Mouse (Mus musculus): Measurements from ENCODE around the gene Snx9.

Snx9 gene

DNA sequence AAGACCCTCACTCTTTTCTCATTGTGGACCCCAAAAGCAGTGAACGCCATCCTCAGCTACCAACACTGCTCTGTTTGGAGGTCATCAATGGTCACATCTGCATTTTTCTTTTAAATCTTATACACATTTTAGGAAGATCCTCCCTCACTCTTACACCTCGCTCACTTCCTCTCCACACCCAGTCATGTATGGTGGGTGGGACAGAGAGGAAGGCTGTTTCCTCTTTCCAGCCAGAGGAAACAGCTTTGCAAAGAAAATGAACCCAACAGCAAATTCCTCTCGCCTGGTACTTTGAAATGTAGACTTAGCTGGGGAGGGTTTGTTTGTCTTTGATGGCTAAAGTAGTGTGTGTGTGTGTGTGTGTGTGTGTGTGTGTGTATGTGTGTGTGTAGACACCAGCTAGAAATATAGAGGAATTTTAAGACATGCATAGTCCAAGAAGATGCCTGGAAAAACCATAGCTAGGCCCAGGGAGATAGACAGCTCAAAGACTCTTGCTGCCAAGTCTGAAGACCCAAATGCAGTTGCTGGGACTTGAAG is 33.2 kb upstream of the Snx9 start:
- DNase-seq: no peak

DNA sequence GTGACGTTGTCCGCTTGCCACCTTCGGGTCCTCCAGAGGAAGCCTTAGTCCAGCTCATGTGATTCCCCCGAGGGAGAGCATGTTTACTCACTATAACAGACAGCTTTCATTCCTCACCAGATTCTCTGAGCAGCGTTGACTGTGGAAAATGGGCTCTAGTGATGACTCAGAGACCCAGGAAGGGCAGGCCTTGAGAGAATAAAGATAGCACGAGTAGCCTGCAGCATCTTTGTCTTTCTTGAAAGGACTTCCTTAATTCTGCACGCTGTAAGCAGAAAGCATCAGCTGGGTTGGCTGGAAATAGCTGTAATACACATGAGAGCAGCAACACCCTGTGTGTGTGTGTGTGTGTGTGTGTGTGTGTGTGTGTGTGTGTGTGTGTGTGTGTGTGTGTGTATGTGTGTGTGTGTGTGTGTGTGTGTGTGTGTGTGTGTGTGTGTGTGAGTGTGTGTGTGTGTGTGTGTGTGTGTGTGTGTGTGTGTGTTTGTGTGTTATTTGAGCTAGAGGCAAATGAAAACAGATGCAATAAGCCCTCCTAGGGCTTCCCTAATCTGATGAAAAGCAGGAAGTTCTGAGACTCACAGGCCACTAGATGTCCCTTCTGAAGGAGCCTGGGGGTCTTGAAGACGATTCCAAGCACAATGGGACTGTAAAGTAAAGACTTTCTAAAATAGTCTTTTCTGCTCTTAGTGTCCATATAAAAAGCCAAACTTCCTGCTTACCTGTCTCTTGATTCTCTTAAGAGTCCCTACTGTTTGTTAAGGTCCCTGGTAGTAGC is 27.1 kb upstream of the Snx9 start:
- no peak for DNase-seq

DNA sequence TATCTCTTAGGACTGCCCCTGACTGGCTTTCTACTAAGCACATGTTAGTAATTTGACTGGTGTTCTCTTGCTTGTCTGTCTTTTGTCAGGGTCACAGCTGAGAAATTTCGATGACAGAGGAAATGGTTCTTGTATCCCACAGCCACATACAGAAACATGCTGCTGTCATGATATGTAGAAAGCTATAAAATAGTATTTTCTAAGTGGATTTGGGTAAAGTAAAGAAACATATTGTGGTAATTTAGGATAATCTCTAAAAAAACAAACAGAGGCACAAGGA is 26.5 kb upstream of the Snx9 start:
- no peak for DNase-seq

DNA sequence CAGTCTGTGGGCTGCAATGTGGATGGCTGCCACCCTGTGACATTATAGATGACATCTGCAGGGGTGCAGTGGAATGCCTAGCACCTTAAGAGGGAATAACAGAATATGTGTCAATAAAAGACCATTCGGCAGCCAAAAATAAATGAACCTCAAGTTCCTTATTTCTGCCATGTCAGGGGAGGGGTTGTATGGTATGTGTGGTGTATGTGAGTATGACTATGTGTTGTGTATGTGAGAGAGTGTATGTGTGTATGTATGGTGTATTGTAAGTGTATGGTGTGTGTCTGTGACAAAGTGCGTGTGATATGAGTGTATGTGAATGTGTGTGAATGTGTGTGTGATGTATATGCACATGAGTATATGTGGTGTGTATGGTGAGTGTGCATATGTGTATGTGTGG is 23.3 kb upstream of the Snx9 start:
- no peak for DNase-seq

- DNase-seq: no peak
Measured at GRCm38 (mm10) chr17:5819105-5819504, 22.0 kb upstream of the Snx9 start.

DNA sequence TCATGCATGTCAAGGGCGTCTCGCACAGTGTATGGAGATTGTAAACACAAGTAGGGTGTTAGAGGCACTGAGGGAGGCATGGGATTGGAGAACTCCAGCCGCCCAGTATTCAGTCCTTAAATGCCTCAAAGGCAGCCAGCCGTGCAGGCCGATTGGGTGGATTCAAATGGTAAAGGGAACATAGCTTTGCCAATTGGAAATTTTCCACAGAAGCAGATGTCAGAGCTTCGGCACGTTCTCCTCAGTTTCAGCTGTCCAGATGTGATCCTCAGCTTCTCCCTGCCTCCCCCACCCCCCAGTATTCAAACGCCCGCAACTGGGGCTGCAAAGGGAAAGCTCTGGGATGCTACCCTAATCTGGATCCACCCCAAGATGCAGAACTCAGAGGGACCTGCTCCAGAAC is 21.3 kb upstream of the Snx9 start:
- no peak for DNase-seq

DNA sequence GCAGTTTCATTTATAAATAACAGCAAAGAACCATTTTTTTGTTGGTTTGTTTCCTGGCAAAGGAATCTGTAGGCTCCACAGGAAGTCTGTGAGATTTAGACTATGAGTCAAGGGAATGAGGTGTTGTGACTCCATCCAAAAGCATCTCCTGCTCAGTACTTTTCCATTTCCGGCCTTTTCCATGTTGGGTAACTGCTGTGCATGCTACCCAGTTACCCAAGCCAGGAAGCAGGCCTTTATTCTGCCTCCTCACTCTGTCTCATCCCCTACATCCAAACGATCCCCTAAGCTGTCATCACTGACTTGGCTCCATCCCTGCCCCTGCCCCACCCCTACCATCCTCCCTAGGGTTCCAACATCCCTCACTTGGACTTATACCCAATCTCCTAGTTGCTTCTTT is 18.6 kb upstream of the Snx9 start:
- no peak for DNase-seq

DNA sequence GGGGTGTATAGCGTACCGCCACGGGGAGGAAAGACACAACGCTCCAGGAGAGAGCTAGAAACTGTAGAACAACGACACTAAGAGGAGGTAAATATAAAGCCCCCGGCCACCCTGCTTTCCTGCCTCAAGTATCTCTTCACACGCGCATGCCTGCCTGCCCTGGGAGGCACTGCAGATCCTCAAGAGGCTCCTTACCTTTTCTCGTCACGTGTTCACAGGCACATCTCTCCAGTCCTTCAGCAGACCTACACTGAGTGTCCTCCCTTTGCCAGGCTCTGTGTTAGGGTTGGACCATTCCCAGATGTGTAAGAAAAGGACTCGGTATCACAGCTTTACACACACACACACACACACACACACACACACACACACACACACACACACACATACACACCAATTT is 18.1 kb upstream of the Snx9 start:
- no peak for DNase-seq

- DNase-seq: no peak
Measured at GRCm38 (mm10) chr17:5827836-5828582, 13.1 kb upstream of the Snx9 start.

DNA sequence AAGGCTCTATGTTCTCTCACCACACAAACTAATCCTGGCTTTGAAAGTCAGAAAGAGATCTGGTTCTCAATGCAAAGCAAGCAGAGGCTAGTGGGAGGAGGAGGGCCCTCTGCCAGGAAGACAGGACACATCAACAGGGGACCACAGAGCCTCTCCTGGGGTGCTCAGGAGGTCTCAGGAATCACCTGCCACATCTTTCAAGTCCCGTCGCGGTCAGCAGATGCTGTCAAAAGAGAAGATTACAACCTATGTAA is 12.6 kb upstream of the Snx9 start:
- no peak for DNase-seq

- DNase-seq: no peak
Measured at GRCm38 (mm10) chr17:5828944-5829343, 12.2 kb upstream of the Snx9 start.

DNA sequence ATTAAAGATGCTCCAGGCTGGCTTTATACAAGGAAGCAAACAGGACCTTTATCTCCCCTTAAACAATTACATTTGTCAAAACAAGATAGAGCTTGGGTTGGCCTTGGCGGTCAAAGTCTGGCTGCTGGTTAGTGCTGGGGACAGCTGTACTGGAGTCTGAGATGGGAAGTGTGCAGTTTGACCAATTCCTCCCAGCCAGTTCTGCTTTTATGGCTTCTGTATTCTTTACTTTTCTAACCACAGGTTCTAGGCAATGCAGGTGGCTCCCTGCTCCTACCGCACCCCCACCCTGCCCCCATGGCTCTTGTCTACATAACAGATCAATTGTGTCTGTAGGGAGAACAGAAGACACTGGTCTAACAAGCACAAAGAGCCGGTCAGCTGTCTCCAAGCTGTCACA is 11.2 kb upstream of the Snx9 start:
- DNase-seq: peak in 1 of 2 experiments; percentile 34

GRCm38 (mm10) chr17:5830382-5830781 is 10.7 kb upstream of the Snx9 start:
- DNase-seq: no peak

GRCm38 (mm10) chr17:5830832-5831231 is 10.3 kb upstream of the Snx9 start:
- no peak for DNase-seq

GRCm38 (mm10) chr17:5831257-5831806 is 9.8 kb upstream of the Snx9 start:
- no peak for DNase-seq

GRCm38 (mm10) chr17:5834166-5834565 is 7.0 kb upstream of the Snx9 start:
- no peak for DNase-seq

DNA sequence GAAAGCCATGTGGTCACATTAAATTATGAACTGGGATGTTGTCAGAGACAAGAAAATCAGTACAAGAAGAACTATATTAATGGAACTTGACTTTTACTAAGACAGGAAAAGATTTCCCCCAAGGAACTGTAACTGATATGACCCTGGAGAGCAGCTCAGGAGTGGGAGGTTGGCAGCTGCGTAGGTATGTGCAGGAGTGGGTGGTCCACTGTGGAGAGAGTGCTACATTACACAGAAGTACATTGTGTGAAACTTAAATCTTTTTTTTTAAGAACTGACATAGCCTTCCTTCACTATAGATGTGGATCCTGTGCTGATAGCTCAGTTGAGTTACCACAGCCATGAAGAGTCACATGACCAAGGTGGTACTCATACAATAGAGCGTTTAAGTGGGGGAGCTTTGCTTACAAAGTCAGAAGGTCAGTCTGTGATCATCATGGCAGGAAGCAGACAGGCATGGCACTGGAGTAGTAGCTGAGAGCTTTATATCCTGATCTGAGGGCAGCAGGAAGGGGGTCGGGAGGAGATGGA is 6.3 kb upstream of the Snx9 start:
- DNase-seq: no peak

GRCm38 (mm10) chr17:5839549-5840240 is 1.4 kb upstream of the Snx9 start:
- DNase-seq: no peak

- DNase-seq: peak in 1 of 2 experiments; percentile 28
Measured at GRCm38 (mm10) chr17:5840550-5841127, 490 bp upstream of the Snx9 start.

- DNase-seq: no peak
Measured at GRCm38 (mm10) chr17:5841943-5842273, 779 bp downstream of the Snx9 start.

GRCm38 (mm10) chr17:5842988-5843640 is 2.0 kb downstream of the Snx9 start:
- no peak for DNase-seq

GRCm38 (mm10) chr17:5843641-5843990 is 2.5 kb downstream of the Snx9 start:
- no peak for DNase-seq

GRCm38 (mm10) chr17:5845376-5845775 is 4.2 kb downstream of the Snx9 start:
- no peak for DNase-seq
